Mouse (Mus musculus): Measurements from ENCODE around the gene Ccl4. TPM values are rescaled to one million over a fixed set of nuclear protein-coding genes. Genes with fewer than 3 reads are reported as not detected.
A peak's percentile ranks its signal among the peaks of the same experiment; 100 is the strongest.

The Ccl4 gene
- polyA plus RNA-seq, 1 experiment from 2014 or later, result 0.59 TPM

DNA sequence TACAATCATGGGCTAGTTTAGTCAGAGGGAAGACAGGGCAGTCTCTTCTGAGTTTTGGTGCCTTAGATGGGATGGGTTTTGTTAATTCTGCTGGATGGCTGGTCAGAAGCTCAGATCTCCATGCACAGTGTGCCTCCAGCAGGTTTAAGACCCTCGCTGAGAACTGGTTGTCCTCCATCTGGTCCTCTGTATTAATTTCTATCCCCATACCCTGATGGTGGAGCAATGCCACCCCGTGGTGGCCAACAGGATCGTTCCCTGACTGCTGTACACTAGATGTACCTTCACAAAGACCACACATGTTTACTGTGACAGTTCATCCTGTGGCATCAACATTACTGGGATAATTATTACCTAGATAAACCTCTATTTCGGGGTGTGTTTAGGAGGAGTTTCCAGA is 29.6 kb upstream of the Ccl4 start:
- ATAC-seq (ENCODE audit: insufficient read depth) (no peak), DNase-seq (peak; percentile 35)
- TF ChIP-seq CTCF (IDR thresholded peaks at IDR 0.05; ENCODE audit: low read depth), result peak; percentile 55
- H3K27me3 ChIP-seq (ENCODE audit: insufficient read depth, low read length), result no peaks in the 10 kb centered on the region
- H3K4me2 ChIP-seq, result no peak overlapping the region
- H3K9ac ChIP-seq, result no peak overlapping the region
- H3K4me1 ChIP-seq (ENCODE audit: insufficient read depth), result no peaks in the 10 kb centered on the region
- H3K27ac ChIP-seq (ENCODE audit: low read depth), result no peak overlapping the region
- no peaks in the 10 kb centered on the region for H3K36me3 ChIP-seq (ENCODE audit: insufficient read depth)
- no peak overlapping the region for H3K4me3 ChIP-seq (ENCODE audit: low read depth, low read length)
- WGBS, result 56% methylated on average over 4 of the region's 4 CpGs
- no peaks in the 10 kb centered on the region for H3K9me3 ChIP-seq (ENCODE audit: low read depth, low read length)

DNA sequence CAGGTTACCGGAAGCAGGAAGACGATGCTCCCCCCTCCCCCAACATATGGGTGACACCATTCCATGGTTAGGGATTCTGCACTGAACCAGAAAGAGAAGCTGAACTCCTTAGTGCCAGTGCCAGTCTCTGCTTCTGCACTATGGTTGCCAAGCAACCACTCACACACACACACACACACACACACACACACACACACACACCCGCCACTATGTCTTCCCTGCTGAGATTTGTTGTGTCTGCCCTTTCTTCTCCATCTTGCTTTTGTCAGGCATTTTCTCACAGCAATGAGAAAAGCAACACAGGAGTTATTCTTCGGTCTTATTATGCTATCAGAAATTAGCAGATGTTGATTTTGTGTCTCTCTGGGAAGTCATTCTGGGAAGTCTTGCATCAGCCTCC is 28.0 kb upstream of the Ccl4 start:
- no peaks in the 10 kb centered on the region for H3K9me3 ChIP-seq (ENCODE audit: low read depth, low read length)
- H3K4me3 ChIP-seq (ENCODE audit: low read depth, low read length), result no peak overlapping the region
- no peaks in the 10 kb centered on the region for H3K36me3 ChIP-seq (ENCODE audit: insufficient read depth)
- ATAC-seq (ENCODE audit: insufficient read depth) (no peak), DNase-seq (no peak)
- H3K27ac ChIP-seq (ENCODE audit: low read depth), result no peak overlapping the region
- WGBS, result 62% methylated on average over 4 of the region's 4 CpGs
- no peak overlapping the region for H3K4me2 ChIP-seq
- H3K4me1 ChIP-seq (ENCODE audit: insufficient read depth), result no peaks in the 10 kb centered on the region
- TF ChIP-seq CTCF (IDR thresholded peaks at IDR 0.05; ENCODE audit: low read depth), result no peak
- H3K27me3 ChIP-seq (ENCODE audit: insufficient read depth, low read length), result no peaks in the 10 kb centered on the region
- no peak overlapping the region for H3K9ac ChIP-seq

DNA sequence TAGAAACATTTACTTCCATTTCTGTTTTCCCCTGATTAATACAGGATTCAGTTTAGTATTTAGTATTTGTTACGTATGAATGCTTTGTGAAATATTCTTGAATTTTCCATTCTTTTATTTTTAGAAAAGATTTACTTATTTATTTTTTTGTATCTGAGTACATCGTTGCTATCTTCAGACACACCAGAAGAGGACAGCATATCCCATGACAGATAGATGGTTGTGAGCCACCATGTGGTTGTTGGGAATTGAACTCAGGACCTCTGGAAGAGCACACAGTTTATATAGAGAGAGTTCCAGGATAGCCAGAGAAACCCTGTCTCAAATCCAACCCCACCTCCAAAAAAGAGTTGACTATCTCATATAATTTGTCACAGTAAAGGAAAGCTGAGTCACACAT is 27.5 kb upstream of the Ccl4 start:
- no peak for TF ChIP-seq CTCF (IDR thresholded peaks at IDR 0.05; ENCODE audit: low read depth)

DNA sequence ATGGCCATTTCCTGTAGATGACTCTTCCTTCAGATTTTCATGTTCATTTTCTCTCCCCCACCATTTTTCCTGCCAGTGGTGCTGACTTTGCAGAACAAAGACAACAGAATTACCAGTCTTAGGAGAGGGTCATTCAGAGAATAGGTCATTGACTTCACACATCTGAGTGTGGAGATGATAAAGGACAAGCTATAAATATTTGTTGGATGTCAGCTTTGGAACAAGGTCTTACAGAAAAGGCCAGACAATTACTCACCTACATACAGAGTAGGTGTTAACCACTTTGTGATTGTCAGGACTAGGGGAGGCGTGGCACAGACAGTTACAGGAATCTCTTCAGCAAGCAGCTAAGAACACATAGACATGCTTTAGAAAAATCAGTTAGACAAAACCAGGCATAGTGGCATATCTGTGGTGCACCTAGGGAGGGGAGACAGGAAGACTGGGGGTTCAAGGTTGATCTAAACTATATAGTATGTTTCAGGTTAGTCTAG is 25.6 kb upstream of the Ccl4 start:
- no peak overlapping the region for H3K27ac ChIP-seq (ENCODE audit: low read depth)
- no peak for ATAC-seq (ENCODE audit: insufficient read depth)
- 68% methylated on average over 1 of the region's 1 CpGs for WGBS

More for the DNA sequence above, 27.5 kb upstream of the Ccl4 start:
- H3K27ac ChIP-seq (ENCODE audit: low read depth), result no peak overlapping the region
- no peaks in the 10 kb centered on the region for H3K9me3 ChIP-seq (ENCODE audit: low read depth, low read length)
- H3K27me3 ChIP-seq (ENCODE audit: insufficient read depth, low read length), result no peaks in the 10 kb centered on the region
- no peaks in the 10 kb centered on the region for H3K36me3 ChIP-seq (ENCODE audit: insufficient read depth)
- no peak overlapping the region for H3K4me2 ChIP-seq
- H3K9ac ChIP-seq, result no peak overlapping the region
- H3K4me1 ChIP-seq (ENCODE audit: insufficient read depth), result no peaks in the 10 kb centered on the region
- ATAC-seq (ENCODE audit: insufficient read depth) (no peak), DNase-seq (no peak)
- WGBS, result 90% methylated on average over 2 of the region's 2 CpGs
- no peak overlapping the region for H3K4me3 ChIP-seq (ENCODE audit: low read depth, low read length)

DNA sequence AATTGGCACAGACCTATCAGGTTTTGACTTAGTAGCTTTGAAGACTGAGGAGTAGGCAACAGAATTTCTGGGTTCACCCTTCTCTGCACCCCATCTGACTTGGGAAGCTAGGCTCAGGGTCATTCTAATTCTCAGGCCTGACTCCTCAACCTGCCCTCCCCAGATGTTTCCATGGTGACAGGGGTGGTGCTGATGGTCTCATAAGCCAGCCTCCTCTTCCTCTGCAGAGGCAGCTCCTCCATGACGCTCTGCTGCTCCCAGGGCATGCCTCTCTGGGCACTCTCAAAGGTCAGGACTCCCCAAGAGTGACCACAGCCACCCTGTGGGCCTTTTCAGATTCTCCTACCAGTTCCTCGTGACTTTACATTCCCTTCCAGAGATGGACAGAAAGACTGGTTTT is 23.4 kb upstream of the Ccl4 start:
- H3K9me3 ChIP-seq (ENCODE audit: low read depth, low read length), result no peaks in the 10 kb centered on the region
- no peak overlapping the region for H3K27ac ChIP-seq (ENCODE audit: low read depth)
- no peaks in the 10 kb centered on the region for H3K36me3 ChIP-seq (ENCODE audit: insufficient read depth)
- whole genome bisulfite sequencing, result 42% methylated on average over 2 of the region's 2 CpGs
- no peaks in the 10 kb centered on the region for H3K27me3 ChIP-seq (ENCODE audit: insufficient read depth, low read length)
- H3K4me1 ChIP-seq (ENCODE audit: insufficient read depth), result no peaks in the 10 kb centered on the region
- no peak for ATAC-seq (ENCODE audit: insufficient read depth)
- H3K9ac ChIP-seq, result no peak overlapping the region
- DNase-seq, result no peak
- H3K4me2 ChIP-seq, result no peak overlapping the region
- H3K4me3 ChIP-seq (ENCODE audit: low read depth, low read length), result no peak overlapping the region
- TF ChIP-seq CTCF (IDR thresholded peaks at IDR 0.05; ENCODE audit: low read depth), result no peak

More for the DNA sequence above, 25.6 kb upstream of the Ccl4 start:
- no peak for DNase-seq
- no peak for TF ChIP-seq CTCF (IDR thresholded peaks at IDR 0.05; ENCODE audit: low read depth)
- Histone ChIP-seq H3K9me3 (ENCODE audit: low read depth, low read length) (no peaks in the 10 kb centered on the region), H3K4me2 (no peak overlapping the region), H3K4me1 (ENCODE audit: insufficient read depth) (no peaks in the 10 kb centered on the region), H3K4me3 (ENCODE audit: low read depth, low read length) (no peak overlapping the region), H3K27me3 (ENCODE audit: insufficient read depth, low read length) (no peaks in the 10 kb centered on the region), H3K9ac (no peak overlapping the region), H3K36me3 (ENCODE audit: insufficient read depth) (no peaks in the 10 kb centered on the region)

DNA sequence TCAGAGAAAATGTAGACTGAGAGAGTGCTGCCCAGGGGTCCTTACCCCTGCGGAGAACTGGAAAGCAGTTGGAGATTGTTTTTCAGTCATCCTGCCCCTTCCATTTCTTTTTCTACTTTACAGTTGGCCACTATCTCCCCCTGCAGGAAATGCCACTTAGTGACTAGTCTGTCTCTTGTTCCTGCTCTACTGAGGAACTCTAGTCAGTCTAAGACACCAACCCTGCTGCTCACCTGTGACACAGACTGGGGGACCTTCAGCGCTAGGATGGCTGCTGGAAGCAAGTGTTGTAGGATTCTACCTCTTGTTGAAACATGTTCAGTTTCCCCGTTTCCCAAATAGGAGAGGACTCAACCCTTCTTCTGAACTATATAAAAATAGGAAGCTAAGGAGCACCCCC is 22.9 kb upstream of the Ccl4 start:
- TF ChIP-seq CTCF (IDR thresholded peaks at IDR 0.05; ENCODE audit: low read depth), result peak; percentile 30
- WGBS, result 54% methylated on average over 3 of the region's 3 CpGs
- Histone ChIP-seq H3K27ac (ENCODE audit: low read depth) (no peak overlapping the region), H3K4me1 (ENCODE audit: insufficient read depth) (no peaks in the 10 kb centered on the region), H3K4me3 (ENCODE audit: low read depth, low read length) (no peak overlapping the region), H3K27me3 (ENCODE audit: insufficient read depth, low read length) (no peaks in the 10 kb centered on the region), H3K9ac (no peak overlapping the region), H3K36me3 (ENCODE audit: insufficient read depth) (no peaks in the 10 kb centered on the region), H3K4me2 (no peak overlapping the region), H3K9me3 (ENCODE audit: low read depth, low read length) (no peaks in the 10 kb centered on the region)
- peak; percentile 43 for DNase-seq
- no peak for ATAC-seq (ENCODE audit: insufficient read depth)

DNA sequence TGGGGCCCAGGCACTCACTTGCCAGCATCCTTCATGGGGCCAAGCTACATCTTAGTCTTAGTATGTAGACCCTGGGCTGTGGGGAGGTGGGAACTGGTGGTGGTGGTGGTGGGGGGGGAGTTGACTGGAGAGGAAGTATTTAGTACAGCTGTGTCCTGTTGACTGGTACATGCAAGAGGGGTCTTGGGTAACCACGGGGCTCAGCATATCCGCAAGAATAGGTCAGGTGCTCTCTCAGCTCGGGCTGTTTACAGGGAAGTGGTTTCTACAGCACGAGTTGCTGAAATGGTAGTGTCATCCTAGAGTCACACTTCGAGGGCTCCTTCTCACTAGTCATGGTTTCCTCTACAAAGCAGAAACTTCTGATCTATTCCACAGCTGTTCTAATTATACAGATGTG is 22.2 kb upstream of the Ccl4 start:
- DNase-seq, result peak; percentile 3
- TF ChIP-seq CTCF (IDR thresholded peaks at IDR 0.05; ENCODE audit: low read depth), result no peak
- ATAC-seq (ENCODE audit: insufficient read depth), result no peak

DNA sequence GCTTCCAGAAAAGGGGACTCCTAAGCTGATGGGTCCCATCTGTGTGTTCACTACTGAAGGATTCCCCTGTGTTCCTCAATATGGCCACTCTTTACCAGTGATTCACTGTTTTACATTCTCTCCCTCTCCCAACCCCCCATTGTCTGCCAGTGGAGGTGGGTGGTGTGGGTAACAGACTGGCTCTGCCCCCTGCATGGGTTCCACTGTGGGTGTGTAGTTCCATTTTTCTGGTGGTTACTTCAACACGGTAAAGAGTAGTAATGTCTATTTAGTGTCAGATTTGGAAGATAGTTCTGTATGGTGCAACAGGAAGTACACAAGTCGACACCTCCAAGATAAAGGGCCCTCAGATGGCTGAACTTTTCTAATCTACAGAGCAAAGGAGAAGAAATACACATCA is 21.2 kb upstream of the Ccl4 start:
- Histone ChIP-seq H3K27ac (ENCODE audit: low read depth) (no peak overlapping the region), H3K4me1 (ENCODE audit: insufficient read depth) (no peaks in the 10 kb centered on the region), H3K4me3 (ENCODE audit: low read depth, low read length) (no peak overlapping the region), H3K36me3 (ENCODE audit: insufficient read depth) (no peaks in the 10 kb centered on the region), H3K4me2 (no peak overlapping the region), H3K9me3 (ENCODE audit: low read depth, low read length) (no peaks in the 10 kb centered on the region), H3K27me3 (ENCODE audit: insufficient read depth, low read length) (no peaks in the 10 kb centered on the region), H3K9ac (no peak overlapping the region)
- DNase-seq, result no peak
- WGBS, result 60% methylated on average over 2 of the region's 2 CpGs
- ATAC-seq (ENCODE audit: insufficient read depth), result no peak
- no peak for TF ChIP-seq CTCF (IDR thresholded peaks at IDR 0.05; ENCODE audit: low read depth)

More for the DNA sequence above, 22.2 kb upstream of the Ccl4 start:
- no peaks in the 10 kb centered on the region for H3K27me3 ChIP-seq (ENCODE audit: insufficient read depth, low read length)
- H3K9me3 ChIP-seq (ENCODE audit: low read depth, low read length), result no peaks in the 10 kb centered on the region
- H3K9ac ChIP-seq, result no peak overlapping the region
- WGBS, result 70% methylated on average over 5 of the region's 5 CpGs
- no peaks in the 10 kb centered on the region for H3K36me3 ChIP-seq (ENCODE audit: insufficient read depth)
- H3K4me2 ChIP-seq, result no peak overlapping the region
- no peaks in the 10 kb centered on the region for H3K4me1 ChIP-seq (ENCODE audit: insufficient read depth)
- no peak overlapping the region for H3K4me3 ChIP-seq (ENCODE audit: low read depth, low read length)
- no peak overlapping the region for H3K27ac ChIP-seq (ENCODE audit: low read depth)

Data from lung, embryonic 14.5 days (tissue).